Mouse (Mus musculus) lung, postnatal 0 days (tissue): ENCODE results near the gene Ifit1bl1. TPM values are rescaled to one million over a fixed set of nuclear protein-coding genes. Genes with fewer than 3 reads are reported as not detected.
"Not testable (repeated sequence)": the region's sequence is repeated elsewhere in the genome, so short reads cannot be mapped to it uniquely, and the experiment has no call there.

Source experiments
- ATAC-seq: fragments of 200-750 bp; cut with Nextera tagmentation; 2 replicates; pipeline ENCODE4 v1.8.0; 2017; ENCODE audit warnings: moderate library complexity
- DNase-seq: peaks from one replicate; pipeline ENCODE4 v3.0.0-alpha.2; 2016; ENCODE audit warnings: low spot score
- H3K27ac ChIP-seq: fragments of 300-500 bp; sonication (generic); 2 replicates; pipeline ENCODE4 v1.5.1; 2014; ENCODE audit warnings: antibody characterized with exemption, mild to moderate bottlenecking, low read length, mixed read lengths
- H3K27me3 ChIP-seq: fragments of 300-500 bp; sonication (generic); replicated peaks from 2 replicates; pipeline ENCODE4 v1.6.1; 2014; ENCODE audit warnings: low read length, mixed read lengths; ENCODE audit not compliant: insufficient read depth
- H3K36me3 ChIP-seq: fragments of 300-500 bp; sonication (generic); 2 replicates; pipeline ENCODE4 v1.6.1; 2014; ENCODE audit warnings: low read length, mixed read lengths; ENCODE audit not compliant: insufficient read depth
- H3K4me1 ChIP-seq: fragments of 300-500 bp; sonication (generic); 2 replicates; pipeline ENCODE4 v1.6.1; 2014; ENCODE audit warnings: antibody characterized with exemption, low read depth, low read length, mixed read lengths; ENCODE audit not compliant: insufficient read depth
- H3K4me2 ChIP-seq: fragments of 300-500 bp; sonication (generic); replicated peaks from 2 replicates; pipeline ENCODE4 v1.6.1; 2014; ENCODE audit warnings: low read depth, mild to moderate bottlenecking, low read length, moderate library complexity, mixed read lengths
- H3K4me3 ChIP-seq: fragments of 300-500 bp; sonication (generic); 2 replicates; pipeline ENCODE4 v1.5.1; 2014; ENCODE audit warnings: low read depth, low read length
- H3K9ac ChIP-seq: fragments of 300-500 bp; sonication (generic); replicated peaks from 2 replicates; pipeline ENCODE4 v1.6.1; 2014; ENCODE audit warnings: low read depth, mild to moderate bottlenecking
- H3K9me3 ChIP-seq: fragments of 300-500 bp; sonication (generic); 2 replicates; pipeline ENCODE4 v1.6.1; 2016; ENCODE audit warnings: low read length, mixed read lengths
- CTCF ChIP-seq: IDR thresholded peaks from 2 replicates; pipeline ENCODE4 v1.5.1; 2016; ENCODE audit warnings: antibody characterized with exemption, mild to moderate bottlenecking
- EP300 ChIP-seq: IDR thresholded peaks from 2 replicates; pipeline ENCODE4 v1.6.1; 2016; ENCODE audit warnings: antibody characterized with exemption, mild to moderate bottlenecking, control low read depth
- WGBS: fragments of 180-500 bp; shearing (Covaris S2); extraction: QIAGEN DNeasy Blood & Tissue Kit; methylation state at CpG from one replicate; pipeline ENCODE4 v1.1.7; 2014; 5-methylcytosine and 5-hydroxymethylcytosine counted together
- polyA plus RNA-seq: library from polyadenylated mRNA; unstranded; fragments of >200 nt; fragmentation: Nextera tagmentation; extraction: Ambion mirVana; gene quantifications from 2 replicates; pipeline ENCODE4 v1.2.1, GENCODE M21; 2015

Gene Ifit1bl1
- polyA plus RNA-seq, 1 experiment from 2014 or later = 1.1 TPM

DNA sequence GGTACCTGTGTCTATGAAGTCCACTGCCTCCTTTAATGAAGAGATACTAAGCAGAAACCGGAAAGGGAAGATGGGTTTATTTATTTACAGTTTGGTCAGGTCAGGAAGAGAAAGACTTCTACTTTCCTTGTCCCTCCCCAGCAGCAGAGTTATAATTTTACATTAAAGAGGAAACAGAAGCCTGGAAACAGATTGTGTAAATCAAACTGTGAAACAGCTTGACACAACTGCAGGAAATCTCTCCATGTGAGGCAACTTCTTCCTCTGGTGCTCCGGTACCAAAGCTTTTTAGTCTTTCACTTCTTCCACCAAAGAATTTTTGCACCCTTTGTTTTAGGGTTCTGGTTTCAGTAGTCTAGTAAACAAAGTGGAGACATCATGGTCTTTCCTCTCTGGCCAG, 31.7 kb upstream of the Ifit1bl1 start:
- no peaks in the 10 kb centered on the region for H3K27me3 ChIP-seq
- no peak overlapping the region for H3K4me3 ChIP-seq
- TF ChIP-seq CTCF (no peak), EP300 (no peak)
- H3K36me3 ChIP-seq = no peaks in the 10 kb centered on the region
- DNase-seq (no peak), ATAC-seq (no peak)
- H3K4me2 ChIP-seq = no peak overlapping the region
- H3K9me3 ChIP-seq = no peaks in the 10 kb centered on the region
- H3K9ac ChIP-seq = no peak overlapping the region
- H3K4me1 ChIP-seq = no peaks in the 10 kb centered on the region
- no peak overlapping the region for H3K27ac ChIP-seq
- 44% methylated on average over 2 of the region's 2 CpGs for WGBS

DNA sequence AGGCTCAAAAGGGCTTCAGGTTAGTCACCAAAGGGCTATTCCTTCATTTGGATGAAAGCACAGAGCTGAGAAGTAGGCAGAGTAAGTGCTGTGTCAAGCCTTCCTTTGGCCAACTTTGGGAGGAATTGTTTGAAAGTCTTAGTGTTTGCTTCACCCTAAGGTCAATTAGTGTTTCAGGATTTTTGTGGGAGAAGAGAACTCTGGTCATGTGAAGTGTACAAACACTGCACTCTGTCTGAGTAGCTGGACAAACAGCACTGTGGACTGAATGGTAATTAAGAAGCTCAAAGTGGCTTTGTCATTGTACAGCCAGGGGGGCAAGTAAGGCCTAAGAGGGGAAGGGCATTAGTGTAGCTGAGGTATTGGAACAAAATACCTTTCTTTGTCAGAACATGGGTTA, 29.7 kb upstream of the Ifit1bl1 start:
- no peak overlapping the region for H3K9ac ChIP-seq
- no peaks in the 10 kb centered on the region for H3K27me3 ChIP-seq
- H3K4me1 ChIP-seq = no peaks in the 10 kb centered on the region
- H3K4me3 ChIP-seq = no peak overlapping the region
- H3K9me3 ChIP-seq = no peaks in the 10 kb centered on the region
- TF ChIP-seq CTCF = no peak
- TF ChIP-seq EP300 = peak; percentile 97
- H3K4me2 ChIP-seq = no peak overlapping the region
- ATAC-seq (peak; percentile 97), DNase-seq (peak; percentile 91)
- H3K27ac ChIP-seq = no peak overlapping the region
- H3K36me3 ChIP-seq = no peaks in the 10 kb centered on the region

DNA sequence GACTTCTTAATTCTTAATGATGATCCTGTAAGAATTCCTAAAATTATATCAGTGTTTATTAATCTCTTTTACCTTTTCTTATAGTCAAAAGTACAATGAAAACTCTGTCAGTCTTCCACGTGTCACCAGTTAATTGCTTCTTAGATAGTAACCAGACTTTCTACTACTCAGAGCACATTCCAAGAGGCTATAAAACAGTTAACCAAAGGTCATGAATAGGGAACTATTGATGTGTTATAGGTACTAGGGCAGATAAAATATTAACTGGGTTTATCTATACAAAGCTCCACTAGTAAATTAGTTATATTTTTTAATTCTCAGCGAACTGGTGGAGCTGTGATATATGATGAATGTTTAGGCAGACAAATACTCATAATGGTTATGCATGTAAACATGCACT, 25.7 kb upstream of the Ifit1bl1 start:
- Histone ChIP-seq H3K4me3 (no peak overlapping the region), H3K27ac (no peak overlapping the region), H3K4me1 (no peaks in the 10 kb centered on the region), H3K9ac (no peak overlapping the region), H3K4me2 (no peak overlapping the region), H3K36me3 (no peaks in the 10 kb centered on the region), H3K9me3 (no peaks in the 10 kb centered on the region), H3K27me3 (no peaks in the 10 kb centered on the region)
- DNase-seq (no peak), ATAC-seq (no peak)
- TF ChIP-seq CTCF (no peak), EP300 (no peak)
- 80% methylated on average over 2 of the region's 2 CpGs for WGBS

- H3K4me1 ChIP-seq = no peaks in the 10 kb centered on the region
- no peak overlapping the region for H3K9ac ChIP-seq
- ATAC-seq (no peak), DNase-seq (no peak)
- H3K9me3 ChIP-seq = no peaks in the 10 kb centered on the region
- H3K4me2 ChIP-seq = no peak overlapping the region
- no peak overlapping the region for H3K4me3 ChIP-seq
- TF ChIP-seq CTCF (no peak), EP300 (no peak)
- no peaks in the 10 kb centered on the region for H3K27me3 ChIP-seq
- WGBS = 76% methylated on average over 4 of the region's 4 CpGs
- no peaks in the 10 kb centered on the region for H3K36me3 ChIP-seq
- H3K27ac ChIP-seq = no peak overlapping the region
Observed at GRCm38 (mm10) chr19:34624663-34625062, 22.9 kb upstream of the Ifit1bl1 start.

- Histone ChIP-seq H3K27ac (no peak overlapping the region), H3K4me1 (no peaks in the 10 kb centered on the region), H3K4me3 (no peak overlapping the region), H3K4me2 (no peak overlapping the region), H3K9me3 (no peaks in the 10 kb centered on the region), H3K36me3 (no peaks in the 10 kb centered on the region), H3K27me3 (no peaks in the 10 kb centered on the region), H3K9ac (no peak overlapping the region)
- TF ChIP-seq CTCF = no peak
- TF ChIP-seq EP300 = no peak
- WGBS = 88% methylated on average over 6 of the region's 6 CpGs
- ATAC-seq = no peak
- no peak for DNase-seq
Observed at GRCm38 (mm10) chr19:34623781-34624180, 22.0 kb upstream of the Ifit1bl1 start.

- Histone ChIP-seq H3K36me3 (no peaks in the 10 kb centered on the region), H3K27me3 (no peaks in the 10 kb centered on the region), H3K27ac (no peak overlapping the region), H3K4me2 (no peak overlapping the region), H3K4me1 (no peaks in the 10 kb centered on the region), H3K9me3 (no peaks in the 10 kb centered on the region), H3K9ac (no peak overlapping the region), H3K4me3 (no peak overlapping the region)
- TF ChIP-seq EP300 = no peak
- no peak for TF ChIP-seq CTCF
- 74% methylated on average over 5 of the region's 5 CpGs for WGBS
- ATAC-seq (no peak), DNase-seq (no peak)
Observed at GRCm38 (mm10) chr19:34620871-34621270, 19.1 kb upstream of the Ifit1bl1 start.

DNA sequence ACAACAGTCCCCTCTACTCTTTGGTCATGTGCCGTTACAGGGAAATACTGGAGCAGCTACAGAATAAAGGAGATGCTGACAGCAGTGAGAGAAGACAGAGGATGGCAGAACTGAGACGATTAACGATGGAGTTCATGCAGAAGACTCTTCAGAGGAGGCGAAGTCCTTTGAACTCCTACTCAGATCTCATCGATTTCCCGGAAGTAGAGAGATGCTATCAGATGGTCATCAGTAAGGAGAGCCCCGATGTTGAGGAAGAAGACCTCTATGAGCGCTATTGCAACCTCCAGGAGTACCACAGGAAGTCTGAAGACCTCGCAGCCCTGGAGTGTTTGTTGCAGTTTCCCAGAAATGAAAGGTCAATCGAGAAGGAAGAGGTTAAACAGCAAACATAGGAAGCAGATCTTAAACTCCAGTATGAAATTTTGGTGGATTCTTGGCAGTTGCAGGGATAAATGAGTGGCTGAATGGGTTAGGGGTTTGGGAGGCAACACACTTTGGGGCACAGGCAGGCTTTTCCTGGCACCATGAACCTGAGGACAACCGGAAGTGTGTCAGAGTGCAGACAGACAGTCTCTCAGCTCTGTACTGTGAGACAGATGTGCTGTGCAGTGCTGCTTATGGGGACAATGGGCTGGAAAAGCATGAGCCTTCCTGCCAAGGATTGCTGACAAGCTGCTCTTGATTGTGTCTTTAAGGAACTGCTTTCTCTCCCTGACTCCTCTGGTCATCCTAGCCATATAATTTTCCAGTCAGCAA, 10.7 kb upstream of the Ifit1bl1 start:
- ATAC-seq = not testable (repeated sequence)

GRCm38 (mm10) chr19:34610118-34610517, 8.4 kb upstream of the Ifit1bl1 start:
- not testable (repeated sequence) for H3K4me1 ChIP-seq, ATAC-seq, H3K9ac ChIP-seq, H3K4me3 ChIP-seq, H3K4me2 ChIP-seq, H3K27me3 ChIP-seq, H3K9me3 ChIP-seq, H3K36me3 ChIP-seq, H3K27ac ChIP-seq, DNase-seq
- 70% methylated on average over 3 of the region's 3 CpGs for WGBS

More for the DNA sequence above, 10.7 kb upstream of the Ifit1bl1 start:
- not testable (repeated sequence) for H3K4me1 ChIP-seq, H3K27me3 ChIP-seq, DNase-seq, H3K9ac ChIP-seq, H3K9me3 ChIP-seq, H3K36me3 ChIP-seq, H3K4me3 ChIP-seq, H3K27ac ChIP-seq, H3K4me2 ChIP-seq
- 68% methylated on average over 4 of the region's 11 CpGs for WGBS
